Mouse (Mus musculus) lung, embryonic 15.5 days (tissue): ENCODE data around the gene Nudt3. TPM values are rescaled to one million over a fixed set of nuclear protein-coding genes. Genes with fewer than 3 reads are reported as not detected.

Experiments used
- ATAC-seq: fragments of 200-750 bp; cut with Nextera tagmentation; 2 replicates; pipeline ENCODE4 v1.8.0; 2017; ENCODE audit warnings: moderate number of reproducible peaks, borderline replicate concordance; ENCODE audit not compliant: low FRiP score, low TSS enrichment; ENCODE audit errors: extremely low read depth
- H3K27ac ChIP-seq: fragments of 300-500 bp; sonication (generic); 2 replicates; pipeline ENCODE4 v1.5.1; 2015; ENCODE audit warnings: moderate library complexity, mild to moderate bottlenecking, inconsistent platforms
- H3K27me3 ChIP-seq: fragments of 300-500 bp; sonication (generic); 2 replicates; pipeline ENCODE4 v1.6.1; 2015; ENCODE audit warnings: inconsistent platforms
- H3K36me3 ChIP-seq: fragments of 300-500 bp; sonication (generic); 2 replicates; pipeline ENCODE4 v1.6.1; 2015; ENCODE audit warnings: inconsistent platforms
- H3K4me1 ChIP-seq: fragments of 300-500 bp; sonication (generic); 2 replicates; pipeline ENCODE4 v1.6.1; 2015; ENCODE audit warnings: inconsistent platforms
- H3K4me2 ChIP-seq: fragments of 300-500 bp; sonication (generic); 2 replicates; pipeline ENCODE4 v1.6.1; 2015; ENCODE audit warnings: inconsistent platforms, mild to moderate bottlenecking, moderate library complexity
- H3K4me3 ChIP-seq: fragments of 300-500 bp; sonication (generic); 2 replicates; pipeline ENCODE4 v1.5.1; 2015; ENCODE audit warnings: mild to moderate bottlenecking, inconsistent platforms
- H3K9ac ChIP-seq: fragments of 300-500 bp; sonication (generic); 2 replicates; pipeline ENCODE4 v1.6.1; 2015; ENCODE audit warnings: inconsistent platforms
- H3K9me3 ChIP-seq: fragments of 300-500 bp; sonication (generic); 2 replicates; pipeline ENCODE4 v1.6.1; 2016; ENCODE audit warnings: inconsistent platforms
- WGBS: fragments of 180-500 bp; shearing (Covaris S2); methylation state at CpG from one replicate; pipeline ENCODE4 v1.1.7; 2015; 5-methylcytosine and 5-hydroxymethylcytosine counted together
- polyA plus RNA-seq: library from polyadenylated mRNA; unstranded; fragments of >200 nt; fragmentation: Nextera tagmentation; extraction: Ambion mirVana; gene quantifications from 2 replicates; pipeline ENCODE4 v1.2.1, GENCODE M21; 2015

Gene Nudt3
- polyA plus RNA-seq, 1 experiment from 2014 or later: 95.9 TPM

DNA sequence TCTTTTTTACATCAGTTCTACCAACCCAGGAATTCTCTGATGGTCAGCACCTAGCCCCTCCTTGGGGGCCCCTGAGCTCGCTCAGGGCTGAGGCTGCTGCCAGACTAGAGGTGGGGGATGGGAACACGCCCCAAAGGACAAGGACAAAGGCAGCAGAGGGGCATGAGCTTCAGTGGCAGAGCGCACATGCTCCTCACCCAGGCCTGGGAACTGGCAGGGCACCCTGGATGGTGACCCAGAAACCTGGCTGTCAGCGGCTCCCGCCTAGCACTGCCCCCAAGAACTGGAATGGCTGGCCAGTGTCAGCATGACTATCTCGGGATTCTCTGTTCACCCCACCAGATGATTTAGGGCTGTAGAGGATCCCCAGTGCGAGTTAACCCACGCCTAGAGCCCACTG, 74.1 kb downstream of the Nudt3 start:
- Histone ChIP-seq H3K9ac (no peak overlapping the region), H3K4me2 (no peak overlapping the region), H3K27me3 (no peaks in the 10 kb centered on the region; the same call in 1 of the 2 replicates), H3K9me3 (no peaks in the 10 kb centered on the region), H3K27ac (no peak overlapping the region), H3K4me1 (peaks cover 4% of the 10 kb centered on the region; the same call in 1 of the 2 replicates), H3K4me3 (no peak overlapping the region), H3K36me3 (no peaks in the 10 kb centered on the region)
- no peak for ATAC-seq
- WGBS: 58% methylated on average over 8 of the region's 8 CpGs

DNA sequence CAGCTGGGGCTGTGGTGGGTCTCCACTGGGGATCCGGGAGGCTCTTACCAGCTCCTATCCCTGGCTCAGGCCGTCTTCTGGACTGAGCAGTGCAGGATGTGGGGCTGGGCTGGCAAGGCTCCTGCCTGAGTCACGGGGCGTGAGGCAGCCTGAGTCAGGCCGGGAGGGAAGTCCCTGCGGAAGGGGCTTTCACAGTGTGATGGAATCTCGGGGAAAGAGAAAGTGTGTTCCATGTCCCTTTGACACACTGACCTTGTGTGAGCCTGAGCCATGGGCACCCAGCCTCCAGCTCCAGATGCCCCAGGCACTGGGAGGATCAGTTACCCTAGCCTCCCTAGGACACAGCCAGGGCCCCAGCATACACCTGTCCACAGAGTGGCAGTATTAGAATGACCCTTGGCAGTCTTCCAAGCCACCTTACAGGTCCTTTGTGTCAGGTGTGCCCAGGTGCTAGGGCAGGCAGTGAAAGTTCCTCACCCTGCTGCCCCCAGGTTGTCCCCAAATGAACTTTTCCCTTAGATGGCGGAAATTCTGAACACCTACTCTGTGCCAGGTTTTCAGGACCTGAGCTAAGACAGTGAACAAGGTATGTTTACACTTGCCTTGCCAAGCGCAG, 75.9 kb downstream of the Nudt3 start:
- Histone ChIP-seq H3K9me3 (no peaks in the 10 kb centered on the region), H3K4me2 (no peak overlapping the region), H3K9ac (no peak overlapping the region), H3K4me3 (no peak overlapping the region), H3K27me3 (no peaks in the 10 kb centered on the region; the same call in 1 of the 2 replicates), H3K27ac (no peak overlapping the region), H3K4me1 (peaks cover 4% of the 10 kb centered on the region; the same call in 1 of the 2 replicates), H3K36me3 (no peaks in the 10 kb centered on the region)
- 61% methylated on average over 9 of the region's 9 CpGs for WGBS
- ATAC-seq: no peak; the same call in 1 of the 2 replicates

DNA sequence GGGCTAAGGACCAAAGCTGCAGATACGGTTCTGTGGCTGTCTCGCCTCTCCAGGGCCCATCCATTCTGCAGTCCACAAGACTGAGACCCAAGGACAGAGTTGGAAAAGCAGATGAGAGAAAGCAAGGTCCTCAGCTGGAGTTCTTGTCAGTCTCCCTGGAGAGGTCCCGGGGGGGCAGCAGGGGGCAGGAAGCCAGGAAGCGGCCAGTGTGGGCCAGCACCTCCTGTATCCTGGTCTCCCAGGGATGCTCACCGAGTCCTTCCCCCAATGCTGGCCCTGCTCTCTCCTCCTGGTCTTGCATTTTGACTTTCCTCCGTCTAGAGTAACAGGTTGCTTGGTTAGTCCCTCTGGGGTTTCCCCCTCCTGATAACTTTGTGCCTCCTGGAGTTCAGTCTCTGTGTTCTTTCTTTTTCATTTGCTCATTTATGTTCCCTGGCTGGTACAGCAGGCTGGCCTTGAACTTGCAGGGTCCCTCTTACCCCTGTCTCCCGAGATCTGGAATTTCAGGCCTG, 76.7 kb downstream of the Nudt3 start:
- H3K36me3 ChIP-seq: no peaks in the 10 kb centered on the region
- H3K27ac ChIP-seq: no peak overlapping the region
- no peak overlapping the region for H3K4me3 ChIP-seq
- WGBS: 66% methylated on average over 7 of the region's 7 CpGs
- H3K9me3 ChIP-seq: no peaks in the 10 kb centered on the region
- H3K9ac ChIP-seq: no peak overlapping the region
- no peak for ATAC-seq
- H3K4me1 ChIP-seq: peaks cover 4% of the 10 kb centered on the region; the same call in 1 of the 2 replicates
- no peaks in the 10 kb centered on the region; the same call in 1 of the 2 replicates for H3K27me3 ChIP-seq
- H3K4me2 ChIP-seq: no peak overlapping the region

- Histone ChIP-seq H3K9ac (no peak overlapping the region), H3K4me2 (no peak overlapping the region), H3K4me3 (no peak overlapping the region), H3K9me3 (no peaks in the 10 kb centered on the region), H3K27ac (no peak overlapping the region), H3K4me1 (peaks cover 4% of the 10 kb centered on the region; the same call in 1 of the 2 replicates), H3K36me3 (no peaks in the 10 kb centered on the region), H3K27me3 (no peaks in the 10 kb centered on the region; the same call in 1 of the 2 replicates)
- no peak for ATAC-seq
- WGBS: 37% methylated on average over 12 of the region's 12 CpGs
Measured at GRCm38 (mm10) chr17:27545991-27546390, 77.3 kb downstream of the Nudt3 start.

DNA sequence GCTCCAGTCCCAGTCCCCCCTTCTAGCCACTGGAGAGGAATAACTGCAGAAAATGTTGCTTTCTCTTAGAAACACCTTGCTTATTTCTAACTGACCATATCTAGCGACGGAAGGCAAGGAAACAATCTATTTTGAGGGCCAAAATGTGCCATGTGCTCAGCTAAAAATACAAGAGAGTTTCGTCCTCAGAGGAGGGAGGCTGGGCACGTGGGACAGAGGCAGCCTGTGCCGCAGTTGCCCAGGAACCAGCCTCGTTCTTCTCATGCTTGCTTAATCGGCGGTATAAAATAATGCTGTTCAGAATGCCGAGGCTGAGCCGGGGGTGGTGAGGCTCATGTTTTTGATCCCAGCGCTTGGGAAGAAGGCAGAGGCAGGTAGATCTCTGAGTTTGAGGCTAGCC, 78.7 kb downstream of the Nudt3 start:
- Histone ChIP-seq H3K4me3 (no peak overlapping the region), H3K4me2 (no peak overlapping the region), H3K36me3 (no peaks in the 10 kb centered on the region), H3K27ac (no peak overlapping the region), H3K9ac (no peak overlapping the region), H3K9me3 (no peaks in the 10 kb centered on the region), H3K4me1 (peaks cover 4% of the 10 kb centered on the region; the same call in 1 of the 2 replicates), H3K27me3 (no peaks in the 10 kb centered on the region; the same call in 1 of the 2 replicates)
- 87% methylated on average over 11 of the region's 11 CpGs for WGBS
- ATAC-seq: no peak

- ATAC-seq: no peak
- H3K36me3 ChIP-seq: no peaks in the 10 kb centered on the region
- no peaks in the 10 kb centered on the region; the same call in 1 of the 2 replicates for H3K27me3 ChIP-seq
- no peak overlapping the region for H3K4me2 ChIP-seq
- H3K4me1 ChIP-seq: no peaks in the 10 kb centered on the region
- H3K27ac ChIP-seq: no peak overlapping the region
- H3K9me3 ChIP-seq: no peaks in the 10 kb centered on the region
- H3K4me3 ChIP-seq: no peak overlapping the region
- no peak overlapping the region for H3K9ac ChIP-seq
- 64% methylated on average over 3 of the region's 3 CpGs for WGBS
Measured at GRCm38 (mm10) chr17:27541984-27542383, 81.3 kb downstream of the Nudt3 start.

DNA sequence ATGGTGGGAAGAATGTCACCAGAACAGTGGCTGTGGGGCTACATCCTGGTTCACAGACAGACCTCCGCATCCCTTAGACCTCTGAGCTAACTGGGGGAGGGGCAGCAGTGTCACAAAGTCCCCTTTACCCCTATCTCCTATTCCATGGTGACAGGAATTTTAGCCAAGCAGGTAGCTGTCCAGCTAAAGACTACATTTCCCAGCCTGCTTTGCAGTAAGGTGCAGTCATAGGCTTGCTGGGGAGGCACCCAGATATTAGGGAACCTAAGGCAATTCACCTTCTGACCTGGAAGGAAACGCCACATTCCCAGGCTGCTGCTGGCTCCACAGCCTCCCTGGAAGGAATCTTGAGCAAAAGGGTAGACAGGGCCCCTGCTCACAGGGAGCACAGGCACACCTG, 82.0 kb downstream of the Nudt3 start:
- H3K4me2 ChIP-seq: no peak overlapping the region
- H3K27ac ChIP-seq: no peak overlapping the region
- H3K4me1 ChIP-seq: no peaks in the 10 kb centered on the region
- no peaks in the 10 kb centered on the region for H3K27me3 ChIP-seq
- H3K9me3 ChIP-seq: no peaks in the 10 kb centered on the region
- H3K36me3 ChIP-seq: no peaks in the 10 kb centered on the region
- no peak overlapping the region for H3K9ac ChIP-seq
- WGBS: 59% methylated on average over 2 of the region's 2 CpGs
- no peak for ATAC-seq
- no peak overlapping the region for H3K4me3 ChIP-seq

DNA sequence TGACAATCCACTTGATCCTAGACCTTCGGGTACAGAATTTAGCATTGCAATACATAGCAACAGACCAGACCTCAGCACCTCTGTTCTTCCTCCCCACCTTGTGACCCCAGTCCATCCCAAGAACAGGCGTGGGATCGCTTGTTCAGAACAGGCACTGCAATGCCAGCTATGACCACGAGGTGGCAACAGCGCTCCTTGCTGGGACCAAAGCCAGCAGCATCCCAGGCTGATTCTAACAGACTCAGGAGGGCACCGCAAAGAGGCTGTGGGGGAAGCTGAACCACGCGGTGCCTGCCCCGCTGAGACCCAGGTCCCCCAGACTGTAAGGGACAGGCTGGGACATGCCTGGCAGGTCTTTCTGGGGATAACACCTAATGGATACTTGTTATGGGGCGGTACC, 88.6 kb downstream of the Nudt3 start:
- H3K4me3 ChIP-seq: no peak overlapping the region
- H3K36me3 ChIP-seq: no peaks in the 10 kb centered on the region
- H3K4me1 ChIP-seq: no peaks in the 10 kb centered on the region
- H3K27ac ChIP-seq: no peak overlapping the region
- 3% methylated on average over 10 of the region's 10 CpGs for WGBS
- H3K9me3 ChIP-seq: no peaks in the 10 kb centered on the region
- H3K27me3 ChIP-seq: no peaks in the 10 kb centered on the region
- H3K9ac ChIP-seq: no peak overlapping the region
- H3K4me2 ChIP-seq: no peak overlapping the region
- ATAC-seq: 0 out of 2 replicates have a peak, but pooled peaks have one; percentile 69

- no peaks in the 10 kb centered on the region for H3K9me3 ChIP-seq
- WGBS: 77% methylated on average over 3 of the region's 3 CpGs
- H3K4me2 ChIP-seq: no peak overlapping the region
- no peak overlapping the region for H3K9ac ChIP-seq
- no peak overlapping the region for H3K27ac ChIP-seq
- no peaks in the 10 kb centered on the region for H3K36me3 ChIP-seq
- no peaks in the 10 kb centered on the region for H3K4me1 ChIP-seq
- no peak overlapping the region for H3K4me3 ChIP-seq
- ATAC-seq: no peak
- H3K27me3 ChIP-seq: no peaks in the 10 kb centered on the region
Measured at GRCm38 (mm10) chr17:27533354-27533753, 89.9 kb downstream of the Nudt3 start.

- no peak for ATAC-seq
- H3K4me2 ChIP-seq: no peak overlapping the region
- no peaks in the 10 kb centered on the region for H3K27me3 ChIP-seq
- 84% methylated on average over 8 of the region's 8 CpGs for WGBS
- H3K36me3 ChIP-seq: no peaks in the 10 kb centered on the region
- no peak overlapping the region for H3K27ac ChIP-seq
- no peak overlapping the region for H3K4me3 ChIP-seq
- no peak overlapping the region for H3K9ac ChIP-seq
- no peaks in the 10 kb centered on the region for H3K4me1 ChIP-seq
- no peaks in the 10 kb centered on the region for H3K9me3 ChIP-seq
Measured at GRCm38 (mm10) chr17:27532095-27532494, 91.2 kb downstream of the Nudt3 start.
